Mouse (Mus musculus) right cerebral cortex, postnatal 14 days (tissue): ENCODE results near the gene Ss18l1.

Experiments
- DNase-seq: peaks from one replicate; pipeline ENCODE4 v3.0.0; 2022

The Ss18l1 gene

GRCm38 (mm10) chr2:180042256-180042857 is at the start of gene Ss18l1, which contains the start of gene Psma7:
Gene Ss18l1, plus strand, starts transcription at chr2:180042509.
Gene Psma7, minus strand, starts transcription at chr2:180042433.
- DNase-seq = peak; percentile 93

DNA sequence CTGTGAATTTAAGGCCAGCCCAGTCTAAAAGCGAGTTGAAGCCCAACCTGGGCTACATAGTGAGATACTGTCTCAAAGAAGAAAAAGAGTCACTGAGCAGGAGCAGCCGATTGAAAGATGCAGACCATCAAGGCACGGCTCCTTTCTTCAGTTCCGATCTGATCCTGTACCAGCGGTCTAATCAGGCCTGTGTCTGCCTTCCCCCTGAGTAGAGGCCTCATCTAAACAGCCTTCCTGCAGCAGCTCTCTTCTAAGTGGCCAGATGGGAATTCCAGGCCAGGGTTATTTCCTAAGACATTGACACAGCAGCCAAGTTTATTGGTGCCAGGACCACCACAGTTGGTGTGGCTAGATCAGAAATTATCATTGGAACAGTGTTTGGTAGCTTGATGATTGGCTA is 49.2 kb upstream of the Ss18l1 start:
- DNase-seq = no peak

DNA sequence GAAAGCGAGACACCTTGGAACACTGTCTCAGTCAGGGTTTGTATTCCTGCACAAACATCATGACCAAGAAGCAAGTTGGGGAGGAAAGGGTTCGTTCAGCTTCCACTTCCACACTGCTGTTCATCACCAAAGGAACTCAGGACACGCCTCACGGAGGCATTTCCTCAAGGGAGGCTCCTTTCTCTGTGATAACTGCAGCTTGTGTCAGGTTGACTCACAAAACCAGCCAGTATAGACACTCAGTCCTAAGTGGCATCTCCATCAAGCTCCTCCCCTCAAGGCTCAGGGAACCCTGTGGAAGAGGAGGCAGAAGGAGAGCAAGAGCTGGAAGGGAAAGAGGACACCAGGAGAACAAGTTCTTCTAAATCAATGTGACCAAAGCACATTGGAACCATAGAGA is 43.9 kb upstream of the Ss18l1 start:
- no peak for DNase-seq

DNA sequence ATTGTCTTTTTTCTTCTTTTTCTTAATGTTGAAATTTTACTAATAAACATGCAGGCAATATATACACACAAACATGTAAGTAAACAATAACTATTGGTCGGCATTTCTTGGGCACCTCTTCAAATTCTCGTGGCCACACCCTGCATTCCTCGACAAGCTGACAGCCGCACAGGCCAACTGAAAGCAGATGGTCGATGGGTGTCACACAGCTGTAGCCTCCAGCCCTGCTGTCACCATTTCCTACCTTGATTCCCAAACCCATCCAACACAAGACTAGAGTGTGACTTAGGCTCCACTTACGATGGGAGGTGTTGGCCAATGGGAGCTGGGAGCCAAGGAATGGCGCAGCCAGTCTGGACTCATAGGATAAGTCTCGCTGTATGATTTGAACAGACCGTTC is 40.7 kb upstream of the Ss18l1 start:
- no peak for DNase-seq

DNA sequence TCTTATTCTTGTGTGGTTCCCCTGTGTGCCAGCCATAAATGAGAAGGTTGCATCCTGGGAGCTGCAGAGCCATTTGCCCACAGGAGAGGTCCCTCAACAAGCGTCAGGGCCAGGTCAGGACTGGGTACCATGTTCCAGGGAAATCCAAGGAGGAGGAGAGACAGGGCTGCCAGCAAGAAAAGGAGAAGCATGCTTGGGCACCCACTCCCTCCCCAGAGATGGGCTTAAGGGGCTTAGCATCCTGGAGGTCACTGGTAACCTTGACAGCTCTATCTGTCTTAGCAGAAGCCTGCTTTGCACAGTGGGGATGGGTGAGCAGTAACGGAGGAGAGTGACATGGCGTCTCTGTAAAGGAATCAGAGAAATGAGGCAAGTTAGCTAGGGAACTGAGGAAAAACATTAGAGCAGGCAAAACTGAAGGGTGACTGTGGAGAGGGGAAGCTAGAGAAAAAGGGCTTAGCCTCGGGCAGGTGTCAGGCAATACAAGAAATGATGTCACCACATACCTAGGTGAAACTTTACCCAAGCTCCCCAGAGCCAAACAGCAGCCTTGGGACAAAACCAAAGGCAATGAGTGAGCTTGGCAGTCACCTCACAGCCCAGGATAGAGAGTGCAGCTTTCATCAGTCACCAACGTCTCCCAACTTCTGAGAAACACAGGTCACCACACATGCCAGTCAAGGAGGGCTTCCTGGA is 36.5 kb upstream of the Ss18l1 start:
- DNase-seq = no peak

GRCm38 (mm10) chr2:180006352-180007017 is 35.8 kb upstream of the Ss18l1 start:
- DNase-seq = no peak

DNA sequence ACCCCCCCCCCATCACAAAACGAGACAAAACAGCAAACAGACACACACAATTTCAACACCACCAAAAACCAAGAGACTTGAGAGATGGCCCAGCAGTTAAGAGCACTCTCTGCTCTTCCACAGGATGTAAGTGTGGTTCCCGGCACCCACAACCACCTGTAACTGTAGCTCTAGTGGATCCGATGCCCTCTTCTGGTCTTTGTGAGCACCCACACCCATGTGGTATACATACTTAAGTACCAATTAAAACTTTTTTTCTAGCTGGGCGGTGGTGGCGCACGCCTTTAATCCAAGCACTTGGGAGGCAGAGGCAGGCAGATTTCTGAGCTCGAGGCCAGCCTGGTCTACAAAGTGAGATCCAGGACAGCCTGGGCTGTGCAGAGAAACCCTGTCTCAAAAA is 31.6 kb upstream of the Ss18l1 start:
- no peak for DNase-seq

- no peak for DNase-seq
Observed at GRCm38 (mm10) chr2:180011370-180011769, 30.9 kb upstream of the Ss18l1 start.

DNA sequence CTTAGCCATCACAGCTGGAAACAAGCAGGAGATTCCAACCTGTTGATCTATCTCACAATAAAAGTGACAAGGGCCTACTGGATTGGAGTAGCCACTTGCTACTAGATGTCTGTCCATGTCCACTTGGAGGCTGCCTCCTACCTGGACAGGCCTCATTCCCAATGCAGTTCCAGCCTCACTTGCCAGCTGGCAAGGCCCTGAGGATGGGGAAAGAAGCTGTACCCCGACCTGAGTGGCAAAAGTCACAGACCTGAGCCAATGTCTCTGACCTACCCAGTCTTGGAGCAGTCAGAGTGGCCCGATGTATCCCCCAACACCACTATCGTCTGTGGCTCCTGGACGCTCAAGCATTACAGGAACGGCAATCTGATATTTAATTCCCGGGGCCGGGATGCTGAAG is 28.6 kb upstream of the Ss18l1 start:
- DNase-seq = no peak

DNA sequence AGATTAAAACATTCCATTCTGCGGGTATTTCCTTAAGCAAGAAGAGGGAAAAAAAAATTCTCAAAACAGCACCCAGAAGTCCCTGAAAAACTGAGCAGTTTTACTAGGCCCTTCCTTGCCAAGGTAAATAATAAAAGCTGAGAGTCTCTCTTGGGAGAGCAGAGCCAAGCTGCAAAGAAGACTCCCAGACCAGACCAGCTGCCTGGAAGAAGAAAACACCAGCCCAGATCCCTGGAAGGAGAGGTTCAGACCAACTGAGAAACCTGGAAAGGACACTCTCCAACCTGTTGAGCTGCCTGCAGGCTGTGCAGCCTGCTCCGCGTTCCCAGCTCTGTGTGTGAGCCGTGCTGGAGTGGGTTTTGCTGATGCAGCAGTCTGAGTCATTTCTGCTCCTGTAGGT is 24.7 kb upstream of the Ss18l1 start:
- DNase-seq = no peak

- DNase-seq = no peak
Observed at GRCm38 (mm10) chr2:180018573-180018972, 23.7 kb upstream of the Ss18l1 start.

DNA sequence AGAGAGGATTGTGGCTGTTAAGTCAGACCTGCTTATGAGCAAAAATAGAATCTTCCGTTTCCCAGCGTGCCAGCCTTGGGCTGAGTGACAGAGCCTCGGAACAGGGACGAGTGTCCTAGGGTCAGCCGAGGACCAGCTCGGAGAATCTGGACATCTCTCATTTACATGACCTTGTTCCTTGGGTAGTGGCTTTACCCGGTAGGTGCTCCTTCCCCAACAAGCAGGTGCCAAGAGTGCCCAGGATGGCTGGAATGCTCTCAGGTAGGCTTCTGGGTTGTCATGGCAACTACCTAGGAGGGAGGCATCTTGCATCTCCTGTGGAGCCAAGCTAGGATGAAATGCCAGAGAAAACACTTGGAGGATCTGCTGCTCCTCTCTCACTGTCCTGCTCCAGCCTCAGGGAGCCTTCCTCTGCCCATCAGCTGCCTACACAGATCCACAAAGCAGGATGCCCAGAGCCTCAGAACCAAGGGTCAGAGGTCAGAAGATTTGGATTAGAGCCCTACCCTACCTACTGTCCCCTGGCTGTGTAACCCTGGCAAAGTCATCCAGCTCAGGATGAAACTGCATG is 22.1 kb upstream of the Ss18l1 start:
- no peak for DNase-seq

DNA sequence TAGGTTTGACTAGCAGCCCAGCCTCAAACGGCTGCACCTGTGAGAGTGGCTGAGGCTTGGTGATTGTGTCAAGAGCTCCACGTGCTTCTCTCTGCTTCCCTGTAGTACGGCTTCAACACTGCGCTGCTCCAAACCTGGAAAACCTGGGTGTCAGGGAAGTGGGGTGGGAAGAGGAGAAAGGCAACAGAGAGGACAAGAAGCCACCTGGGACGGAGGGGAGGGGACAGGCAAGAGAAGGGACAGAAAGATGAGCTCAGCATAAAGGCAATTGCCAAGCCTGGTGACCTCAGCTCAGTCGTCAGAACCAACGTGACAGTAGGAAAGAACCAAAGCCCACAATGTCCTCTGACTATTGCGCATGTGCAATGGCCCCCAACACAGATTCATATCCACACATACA is 21.4 kb upstream of the Ss18l1 start:
- DNase-seq = no peak

- DNase-seq = no peak
Observed at GRCm38 (mm10) chr2:180022751-180023150, 19.6 kb upstream of the Ss18l1 start.

DNA sequence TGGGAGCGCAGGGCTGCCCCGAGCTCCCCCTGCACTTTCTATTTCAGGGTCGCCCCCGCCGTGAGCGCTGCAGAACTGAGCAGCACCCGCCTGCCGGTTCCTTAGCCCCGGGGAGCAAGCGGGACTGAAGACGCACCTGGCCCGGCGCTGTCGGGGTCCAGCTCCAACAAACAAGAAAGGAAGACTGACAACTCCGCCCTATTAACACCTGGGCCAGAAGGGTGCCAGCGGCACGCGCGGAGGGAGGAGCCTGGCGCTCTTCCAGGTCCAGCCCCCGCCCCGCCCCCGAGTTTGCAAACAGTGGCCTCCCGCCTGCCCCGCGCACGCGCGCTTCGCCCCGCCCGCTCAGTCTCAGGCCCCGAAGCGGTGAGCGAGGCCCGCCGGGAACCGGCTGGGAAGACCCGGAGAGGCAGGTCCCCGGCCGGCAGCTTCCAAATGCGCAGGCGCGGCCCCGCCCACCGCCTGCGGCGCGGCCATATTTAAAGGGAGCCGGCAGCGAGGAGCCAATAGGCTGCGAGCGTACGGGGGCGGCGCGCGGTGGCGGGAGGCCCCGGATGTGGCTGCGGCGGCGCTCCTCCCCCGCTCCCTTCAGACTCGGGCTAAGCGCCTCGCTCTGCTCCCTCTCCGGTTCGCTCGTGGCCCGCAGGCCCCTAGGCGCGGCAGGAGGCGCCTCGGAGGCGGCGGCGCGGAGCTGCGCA is 17.8 kb upstream of the Ss18l1 start, which contains the start of gene Lsm14b:
Gene Lsm14b (plus strand): TSS at position 587 of the 698 bp plus-strand sequence.
- peak; percentile 97 for DNase-seq

DNA sequence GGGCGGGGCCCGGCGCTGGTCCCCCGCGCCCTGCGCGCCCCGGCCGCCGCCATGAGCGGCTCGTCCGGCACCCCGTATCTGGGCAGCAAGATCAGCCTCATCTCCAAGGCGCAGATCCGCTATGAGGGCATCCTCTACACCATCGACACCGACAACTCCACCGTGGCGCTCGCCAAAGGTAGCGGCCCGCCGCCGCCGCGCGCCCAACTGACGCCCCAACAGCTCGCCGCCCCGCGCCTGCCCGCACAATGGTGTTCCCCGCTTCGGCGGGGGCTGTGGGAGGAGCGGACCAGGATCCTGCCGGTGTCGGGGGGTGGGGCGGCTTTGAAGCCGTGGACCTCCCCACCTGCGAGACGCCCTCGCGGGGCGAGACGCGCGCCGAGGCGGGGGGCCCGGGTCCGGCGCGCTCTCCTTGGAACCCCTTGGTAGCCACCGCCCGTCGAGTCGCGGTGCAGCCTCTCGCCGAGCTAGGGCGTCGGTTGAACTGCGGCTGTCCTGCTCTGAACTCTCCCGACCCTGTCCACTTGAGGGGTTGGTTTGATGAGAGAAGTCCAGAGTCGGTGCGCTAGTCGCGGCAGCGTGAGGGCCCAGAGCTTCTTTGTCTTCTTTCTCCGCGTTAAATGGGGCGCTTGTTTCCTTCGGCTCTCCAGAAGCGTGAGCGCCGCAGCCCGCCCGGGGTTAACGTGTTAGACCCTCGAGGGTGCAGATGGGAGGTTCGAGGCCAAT is 17.0 kb upstream of the Ss18l1 start:
- DNase-seq = peak; percentile 50

DNA sequence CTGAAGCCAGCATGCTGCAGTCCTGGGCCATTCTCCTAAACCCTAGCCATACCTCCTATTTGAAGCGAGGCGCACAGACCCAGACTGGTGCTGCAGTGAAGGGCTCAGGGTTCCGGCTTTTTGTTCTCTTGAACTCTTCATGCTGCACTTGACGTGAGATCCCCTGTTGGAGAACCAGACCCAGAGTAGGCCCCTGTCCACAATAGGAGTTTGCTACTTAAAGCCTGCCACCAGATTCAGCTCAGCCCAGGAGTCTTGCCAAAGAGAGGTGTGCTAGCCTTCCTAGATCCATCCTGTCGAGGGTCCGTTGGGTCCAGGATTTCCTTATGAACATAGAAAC is 16.5 kb upstream of the Ss18l1 start:
- DNase-seq = no peak

- no peak for DNase-seq
Observed at GRCm38 (mm10) chr2:180027768-180028167, 14.5 kb upstream of the Ss18l1 start.

DNA sequence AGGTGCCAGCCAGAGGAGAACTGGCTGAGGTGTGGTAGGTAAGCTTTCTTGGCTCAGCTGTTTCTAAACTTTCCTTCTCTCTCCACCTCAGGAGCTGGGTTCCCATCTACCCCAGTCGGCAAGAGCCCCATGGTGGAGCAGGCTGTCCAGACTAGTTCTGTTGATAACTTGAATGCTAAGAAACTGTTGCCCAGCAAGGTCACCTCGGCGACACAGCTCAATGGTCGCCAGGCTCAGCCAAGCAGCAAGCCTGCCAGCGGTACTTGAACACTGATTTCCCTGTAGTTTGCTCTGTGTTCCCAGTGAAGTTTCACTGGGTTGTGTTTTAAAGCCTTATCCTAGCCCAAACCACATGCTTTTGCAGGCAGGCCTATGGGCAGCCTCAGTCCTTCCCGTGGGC is 11.0 kb upstream of the Ss18l1 start:
- no peak for DNase-seq

- DNase-seq = no peak
Observed at GRCm38 (mm10) chr2:180032925-180033324, 9.4 kb upstream of the Ss18l1 start.

DNA sequence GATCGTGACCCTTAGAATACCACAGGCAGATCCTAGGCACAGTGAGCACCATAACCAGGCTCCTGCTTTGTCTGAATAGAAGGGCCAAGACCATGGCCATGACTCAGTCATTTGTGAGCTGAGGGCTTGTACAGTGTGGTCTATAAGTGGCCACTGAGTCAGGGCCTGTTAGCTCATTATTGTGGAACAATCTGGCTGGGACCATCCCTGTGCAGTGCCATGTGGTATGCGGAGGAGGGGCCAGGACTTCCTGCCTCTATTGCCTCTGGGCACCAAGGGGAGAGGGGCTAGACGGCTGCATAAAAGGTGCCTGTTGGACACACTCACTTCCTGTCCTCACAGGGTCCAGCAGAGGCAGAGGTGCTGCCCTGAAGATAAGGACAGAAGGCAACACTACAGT is 8.4 kb upstream of the Ss18l1 start:
- DNase-seq = no peak

- no peak for DNase-seq
Observed at GRCm38 (mm10) chr2:180034753-180035152, 7.6 kb upstream of the Ss18l1 start.

DNA sequence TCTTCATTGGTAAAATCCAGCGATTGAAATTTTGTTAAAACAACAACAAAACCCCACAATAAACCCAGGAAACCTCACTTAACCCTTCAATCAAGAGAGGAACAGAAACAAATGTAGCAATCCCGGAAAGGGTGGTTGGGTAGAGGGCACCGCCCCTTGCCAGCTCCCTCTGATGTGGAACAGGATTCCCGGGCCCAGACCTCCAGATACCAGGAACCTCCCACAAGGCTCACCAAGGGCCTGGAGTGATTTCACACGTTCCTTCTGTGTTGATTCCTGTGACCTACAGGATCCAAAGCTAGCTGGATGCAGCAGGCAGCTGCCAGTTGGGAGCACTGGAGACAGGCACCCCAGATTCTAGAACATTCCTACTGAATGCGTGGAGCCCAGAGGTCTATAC is 1.9 kb upstream of the Ss18l1 start:
- DNase-seq = no peak
